ENCODE assay signal across 8 mouse cellular contexts in genomic region chr2:32078522-32078921, GRCm38 (mm10). TPM values are rescaled to one million over a fixed set of nuclear protein-coding genes. Genes with fewer than 3 reads are reported as not detected.
A peak's percentile ranks its signal among the peaks of the same experiment; 100 is the strongest.
DNase-seq lines count a peak whose midpoint lies in the region; ATAC-seq and TF ChIP-seq lines count a peak whose summit lies in the region.

No protein-coding gene starts in this region.

- H3K4me3 ChIP-seq in lung, adult 2 months (replicated peaks; ENCODE audit: extremely low read depth, low read depth, low read length), result no peak overlapping the region
- H3K4me3 ChIP-seq in heart, embryonic 13.5 days, result peak overlapping the region; percentile 90
- H3K4me3 ChIP-seq in liver, embryonic 15.5 days (replicated peaks), result peak overlapping the region; percentile 90

- peaks cover 5% of the 10 kb centered on the region for H3K27me3 ChIP-seq in heart, embryonic 13.5 days (replicated peaks)
- peaks cover 6% of the 10 kb centered on the region; the same call in 1 of the 2 replicates for H3K27me3 ChIP-seq in liver, embryonic 15.5 days

- ATAC-seq in heart, embryonic 13.5 days (ENCODE audit: extremely low read depth, insufficient number of reproducible peaks, low FRiP score, low TSS enrichment), result no peak
- no peak for ATAC-seq in liver, embryonic 15.5 days (ENCODE audit: insufficient read depth)

- no peak for TF ChIP-seq POLR2A in lung, adult 2 months (IDR thresholded peaks at IDR 0.05; ENCODE audit: borderline replicate concordance, extremely low read depth, low read depth, low read length)

- H3K9ac ChIP-seq in heart, embryonic 13.5 days, result peak overlapping the region; percentile 97
- peak overlapping the region; percentile 26; the same call in 1 of the 2 replicates for H3K9ac ChIP-seq in liver, embryonic 15.5 days

- TF ChIP-seq CTCF in lung, adult 2 months (IDR thresholded peaks at IDR 0.05; ENCODE audit: insufficient read depth, low read length), result no peak

- peak overlapping the region; percentile 93 for H3K27ac ChIP-seq in heart, embryonic 13.5 days (replicated peaks)
- H3K27ac ChIP-seq in liver, embryonic 15.5 days (replicated peaks), result peak overlapping the region; percentile 97

- H3K36me3 ChIP-seq in heart, embryonic 13.5 days, result peaks cover 12% of the 10 kb centered on the region; the same call in 1 of the 2 replicates
- peaks cover 48% of the 10 kb centered on the region for H3K36me3 ChIP-seq in liver, embryonic 15.5 days (replicated peaks)

- H3K4me2 ChIP-seq in heart, embryonic 13.5 days, result peak overlapping the region; percentile 100
- H3K4me2 ChIP-seq in liver, embryonic 15.5 days, result peak overlapping the region; percentile 100

- peaks cover 18% of the 10 kb centered on the region for H3K4me1 ChIP-seq in lung, adult 2 months (ENCODE audit: control insufficient read depth, insufficient read depth, low read length)
- peaks cover 69% of the 10 kb centered on the region for H3K4me1 ChIP-seq in heart, embryonic 13.5 days
- peaks cover 70% of the 10 kb centered on the region for H3K4me1 ChIP-seq in liver, embryonic 15.5 days (replicated peaks)

- DNase-seq in lung, adult 18-20 months, result peak; percentile 46 to 65
- no peak for DNase-seq in lung, adult 2 months
- peak; percentile 74 for DNase-seq in thymus, postnatal 0 days (ENCODE audit: low spot score)
- no peak for DNase-seq in left cerebral cortex, adult 11 months (ENCODE audit: low spot score)
- no peak for DNase-seq in neural tube, embryonic 10.5 days (ENCODE audit: extremely low spot score, low spot score)
- DNase-seq in layer of hippocampus, adult 8-10 months (ENCODE audit: low spot score in 2 of 2), result no peak

- WGBS in lung, adult 2 months, result 34% methylated on average over 8 of the region's 8 CpGs
- WGBS in heart, embryonic 13.5 days, result 24% methylated on average over 8 of the region's 8 CpGs
- WGBS in liver, embryonic 15.5 days (ENCODE audit: insufficient replicate concordance), result 30% methylated on average over 8 of the region's 8 CpGs

- no peaks in the 10 kb centered on the region for H3K9me3 ChIP-seq in heart, embryonic 13.5 days
- H3K9me3 ChIP-seq in liver, embryonic 15.5 days (replicated peaks), result no peaks in the 10 kb centered on the region

RNA-seq across cellular contexts. Expression of gene Fam78a, which starts 6.1 kb away (rescaled TPM):
- 6.0 and 7.5 TPM in 2 replicates for polyA plus RNA-seq in lung, adult 2 months (2012; rRNA removed)
- polyA plus RNA-seq in heart, embryonic 13.5 days (2015; fragmentation: Nextera tagmentation; extraction: Ambion mirVana), result 29.3 and 32.8 TPM in 2 replicates
- 11.4 TPM in 2 replicates for polyA plus RNA-seq in liver, embryonic 15.5 days (2015; fragmentation: Nextera tagmentation; extraction: Ambion mirVana)
- polyA plus RNA-seq in thymus, postnatal 0 days (2015; fragmentation: Nextera tagmentation; extraction: Ambion mirVana), result 57.5 and 68.6 TPM in 2 replicates
- 1 to 10 TPM; 4.3 to 6.2 (median 5.3) TPM for total RNA-seq in layer of hippocampus, adult 8-10 months (2022)

RNA-seq across cellular contexts. Expression of gene Plpp7, which starts 16.8 kb away (rescaled TPM):
- polyA plus RNA-seq in lung, adult 2 months (2012; rRNA removed), result 8.0 and 9.5 TPM in 2 replicates
- polyA plus RNA-seq in heart, embryonic 13.5 days (2015; fragmentation: Nextera tagmentation; extraction: Ambion mirVana), result 13.9 and 14.2 TPM in 2 replicates
- 1.9 and 2.0 TPM in 2 replicates for polyA plus RNA-seq in liver, embryonic 15.5 days (2015; fragmentation: Nextera tagmentation; extraction: Ambion mirVana)
- 0.91 and 1.0 TPM in 2 replicates for polyA plus RNA-seq in thymus, postnatal 0 days (2015; fragmentation: Nextera tagmentation; extraction: Ambion mirVana)
- total RNA-seq in layer of hippocampus, adult 8-10 months (2022), result 10 to 100 TPM; 21.2 to 24.0 (median 23.4) TPM

Comparison
In these comparisons a context has a peak if more than half of its experiments do, and no peak if none do; other contexts are left out.
1. DNase-seq: peak in lung, adult 18-20 months (2 of 2) and thymus, postnatal 0 days (single experiment); none in lung, adult 2 months (single experiment), left cerebral cortex, adult 11 months (single experiment), neural tube, embryonic 10.5 days (single experiment) and layer of hippocampus, adult 8-10 months (0 of 2).